In the genomic region with DNA sequence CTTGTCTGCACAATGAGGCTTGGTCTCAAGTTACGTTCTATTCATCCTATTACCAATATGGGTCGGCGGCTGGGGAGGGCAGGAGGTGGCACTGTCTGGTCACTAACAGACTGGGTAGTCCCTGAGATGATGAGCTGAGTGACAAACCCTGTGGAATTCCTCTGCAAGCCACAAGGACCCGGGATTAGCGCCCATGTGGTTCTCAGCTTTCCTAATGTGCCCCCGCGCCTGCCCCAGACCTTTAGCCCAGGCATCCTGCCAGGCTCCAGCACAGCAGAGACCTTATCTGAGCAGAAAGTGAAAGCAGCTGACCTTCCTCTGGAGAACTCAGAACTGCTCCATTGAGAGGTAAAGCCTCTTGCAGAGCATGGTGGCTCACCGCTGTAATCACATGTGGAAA, we compare ENCODE assay signal across 10 mouse cellular contexts. TPM values are rescaled to one million over a fixed set of nuclear protein-coding genes. Genes with fewer than 3 reads are reported as not detected.
DNase-seq lines count a peak whose midpoint lies in the region; ATAC-seq and TF ChIP-seq lines count a peak whose summit lies in the region.
"Had no signal": no experiment of that assay in that cellular context is flagged by ENCODE, and none has a peak within 500 bp of the region (broad histone marks: within the 10 kb centered on the region; RNA-seq: fewer than 3 reads in every experiment).

No protein-coding gene starts in this region.

- H3K4me2 ChIP-seq in neural tube, embryonic 15.5 days = no peak overlapping the region
- H3K4me2 ChIP-seq: limb, embryonic 13.5 days had no signal

- no peaks in the 10 kb centered on the region for H3K36me3 ChIP-seq in heart, adult 2 months (ENCODE audit: control insufficient read depth, insufficient read depth, low read length)
- no peaks in the 10 kb centered on the region for H3K36me3 ChIP-seq in neural tube, embryonic 15.5 days
- H3K36me3 ChIP-seq: limb, embryonic 13.5 days had no signal

- 28% methylated on average over 8 of the region's 8 CpGs for WGBS in heart, adult 2 months
- 74% methylated on average over 8 of the region's 8 CpGs for WGBS in neural tube, embryonic 15.5 days

- H3K9ac ChIP-seq in heart, adult 2 months (ENCODE audit: low read depth, low read length) = no peak overlapping the region
- H3K9ac ChIP-seq in neural tube, embryonic 15.5 days (replicated peaks) = no peak overlapping the region
- H3K9ac ChIP-seq: limb, embryonic 13.5 days had no signal

- intact Hi-C loops in heart, postnatal 25 days (cut with DNase I) = loop anchor here (2.0 kb wide), 1 partner anchor 19 kb away; no protein-coding TSS in a partner anchor
- intact Hi-C loops in heart, adult 2 months (cut with DNase I) = no loop called here

- H3K9me3 ChIP-seq in neural tube, embryonic 15.5 days (replicated peaks) = no peaks in the 10 kb centered on the region
- H3K9me3 ChIP-seq: limb, embryonic 13.5 days had no signal

- H3K4me3 ChIP-seq in heart, adult 2 months = 0 out of 2 replicates have a peak overlapping the region, but pooled peaks have one; percentile 9
- H3K4me3 ChIP-seq in neural tube, embryonic 15.5 days (replicated peaks) = no peak overlapping the region
- H3K4me3 ChIP-seq: limb, embryonic 13.5 days had no signal

- H3K27me3 ChIP-seq in heart, adult 2 months (ENCODE audit: control insufficient read depth, insufficient read depth, low read length) = no peaks in the 10 kb centered on the region
- no peaks in the 10 kb centered on the region for H3K27me3 ChIP-seq in neural tube, embryonic 15.5 days (replicated peaks)
- H3K27me3 ChIP-seq: limb, embryonic 13.5 days had no signal

- no peaks in the 10 kb centered on the region for H3K79me2 ChIP-seq in heart, adult 2 months (replicated peaks; ENCODE audit: control insufficient read depth, insufficient read depth, low read length)

- TF ChIP-seq POLR2A in heart, adult 2 months (IDR thresholded peaks at IDR 0.05; ENCODE audit: insufficient read depth, low read depth, low read length) = no peak

- no peak for ATAC-seq in neural tube, embryonic 15.5 days (ENCODE audit: low FRiP score)

- TF ChIP-seq EP300 in heart, adult 2 months (IDR thresholded peaks at IDR 0.05; ENCODE audit: insufficient read depth, low read depth, low read length) = no peak

- H3K27ac ChIP-seq in heart, adult 2 months = peak overlapping the region; percentile 1; the same call in 1 of the 2 replicates
- no peak overlapping the region for H3K27ac ChIP-seq in neural tube, embryonic 15.5 days (replicated peaks)
- H3K27ac ChIP-seq: limb, embryonic 13.5 days had no signal

- TF ChIP-seq CTCF in heart, adult 2 months (IDR thresholded peaks at IDR 0.05) = peak; percentile 38

- DNase-seq in heart, adult 18-20 months = peak; percentile 78 to 80
- no peak for DNase-seq in heart, postnatal 25 days (ENCODE audit: low spot score)
- peak; percentile 73 for DNase-seq in Muller cell, postnatal 12 days (ENCODE audit: inconsistent ontology term)
- DNase-seq in heart, adult 2 months = peak; percentile 69 to 77
- DNase-seq in kidney, postnatal 36 days = peak; percentile 91 to 93
- DNase-seq in left cerebral cortex, adult 9 months (ENCODE audit: low spot score in 2 of 2) = no peak
- no peak for DNase-seq in right cerebral cortex, adult 18-20 months
- DNase-seq: thymus, adult 2 months had no signal

- H3K4me1 ChIP-seq in heart, adult 2 months (ENCODE audit: control insufficient read depth, insufficient read depth, low read length) = peaks cover 2% of the 10 kb centered on the region
- H3K4me1 ChIP-seq in neural tube, embryonic 15.5 days = no peaks in the 10 kb centered on the region
- H3K4me1 ChIP-seq: limb, embryonic 13.5 days had no signal

RNA-seq across cellular contexts. Expression of a gene that starts 21.0 kb away (rescaled TPM):
- total RNA-seq in heart, adult 18-20 months (2021) = 10 to 100 TPM; 16.6 to 18.5 TPM
- total RNA-seq in heart, postnatal 25 days (2021) = 10 to 100 TPM; 11.5 to 12.6 TPM
- 10 to 100 TPM; 13.9 to 15.2 TPM for total RNA-seq in heart, adult 2 months (2021)
- 6.3 and 7.2 TPM in 2 replicates for polyA plus RNA-seq in heart, adult 2 months (2012; rRNA removed)
- polyA plus RNA-seq in neural tube, embryonic 15.5 days (2015; fragmentation: Nextera tagmentation; extraction: Ambion mirVana) = 7.0 and 8.1 TPM in 2 replicates

RNA-seq across cellular contexts. Expression of a gene that starts 37.1 kb away (rescaled TPM):
- 1,000 to 10,000 TPM; 2,629 to 3,296 TPM for total RNA-seq in heart, adult 18-20 months (2021)
- total RNA-seq in heart, postnatal 25 days (2021) = 1,000 to 10,000 TPM; 2,885 to 3,154 TPM
- total RNA-seq in heart, adult 2 months (2021) = 1,000 to 10,000 TPM; 2,957 to 3,343 TPM
- polyA plus RNA-seq in heart, adult 2 months (2012; rRNA removed) = 1,003 and 1,026 TPM in 2 replicates
- polyA plus RNA-seq in neural tube, embryonic 15.5 days (2015; fragmentation: Nextera tagmentation; extraction: Ambion mirVana) = 719 and 774 TPM in 2 replicates

RNA-seq across cellular contexts. Expression of a gene that starts 53.5 kb away (rescaled TPM):
- 10 to 100 TPM; 13.4 to 14.9 TPM for total RNA-seq in heart, adult 18-20 months (2021)
- total RNA-seq in heart, postnatal 25 days (2021) = 10 to 100 TPM; 13.0 to 13.5 TPM
- 10 to 100 TPM; 13.1 to 14.0 TPM for total RNA-seq in heart, adult 2 months (2021)
- 6.0 and 11.7 TPM in 2 replicates for polyA plus RNA-seq in heart, adult 2 months (2012; rRNA removed)
- polyA plus RNA-seq in neural tube, embryonic 15.5 days (2015; fragmentation: Nextera tagmentation; extraction: Ambion mirVana) = 17.2 and 18.0 TPM in 2 replicates

Comparison
In these comparisons a context has a peak if more than half of its experiments do, and no peak if none do; other contexts are left out.
1. DNase-seq: peak in heart, adult 18-20 months (2 of 2), Muller cell, postnatal 12 days (single experiment), heart, adult 2 months (2 of 2) and kidney, postnatal 36 days (2 of 2); none in heart, postnatal 25 days (single experiment), left cerebral cortex, adult 9 months (0 of 2) and right cerebral cortex, adult 18-20 months (single experiment).